Mouse (Mus musculus): Measurements from ENCODE around the gene Vill. TPM values are rescaled to one million over a fixed set of nuclear protein-coding genes. Genes with fewer than 3 reads are reported as not detected.
A peak's percentile ranks its signal among the peaks of the same experiment; 100 is the strongest.

Vill gene
- polyA plus RNA-seq, 1 experiment from 2014 or later: 36.7 TPM

- Histone ChIP-seq H3K9ac (peak overlapping the region; percentile 25; the same call in 1 of the 2 replicates), H3K4me1 (ENCODE audit: insufficient read depth) (peaks cover 10% of the 10 kb centered on the region; the same call in 1 of the 2 replicates)
- WGBS: under 1% methylated on average over 24 of the region's 24 CpGs
Measured at GRCm38 (mm10) chr9:119088148-119088801, 35.7 kb downstream of the Vill start.

DNA sequence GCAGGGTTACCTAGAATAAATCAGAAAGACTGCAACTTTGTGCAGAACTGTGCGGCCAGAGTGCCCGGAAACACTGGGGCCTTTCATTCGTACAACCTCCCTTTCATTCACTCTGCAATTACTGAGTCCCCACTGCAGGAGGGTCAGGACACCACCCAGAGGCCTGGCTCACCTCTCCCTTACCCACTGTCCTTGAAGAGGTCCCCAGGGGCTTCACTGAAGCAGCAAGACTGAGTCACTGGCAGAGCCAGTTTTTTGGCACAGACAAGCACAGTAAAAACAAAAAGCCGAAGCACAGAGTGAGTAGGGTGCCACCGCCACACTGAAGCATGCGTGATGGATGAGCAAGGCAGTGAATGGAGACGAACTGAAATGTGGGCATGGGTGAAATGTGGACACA lies 36.9 kb downstream of the Vill start:
- peaks cover 18% of the 10 kb centered on the region for H3K4me1 ChIP-seq (ENCODE audit: insufficient read depth)
- H3K9ac ChIP-seq: no peak overlapping the region

More at GRCm38 (mm10) chr9:119088148-119088801, 35.7 kb downstream of the Vill start:
- ATAC-seq (ENCODE audit: insufficient read depth) (peak; percentile 90), DNase-seq (peak; percentile 95)
- no peak for TF ChIP-seq CTCF (IDR thresholded peaks at IDR 0.05; ENCODE audit: low read depth)
- H3K9me3 ChIP-seq (ENCODE audit: low read depth, low read length): no peaks in the 10 kb centered on the region
- H3K27ac ChIP-seq (ENCODE audit: low read depth): peak overlapping the region; percentile 82
- H3K36me3 ChIP-seq (ENCODE audit: insufficient read depth): 0 out of 2 replicates have a peak, but pooled peaks cover 3% of the 10 kb centered on the region
- peak overlapping the region; percentile 69 for H3K4me2 ChIP-seq
- H3K27me3 ChIP-seq (ENCODE audit: insufficient read depth, low read length): peaks cover 16% of the 10 kb centered on the region; the same call in 1 of the 2 replicates
- peak overlapping the region; percentile 43 for H3K4me3 ChIP-seq (ENCODE audit: low read depth, low read length)

DNA sequence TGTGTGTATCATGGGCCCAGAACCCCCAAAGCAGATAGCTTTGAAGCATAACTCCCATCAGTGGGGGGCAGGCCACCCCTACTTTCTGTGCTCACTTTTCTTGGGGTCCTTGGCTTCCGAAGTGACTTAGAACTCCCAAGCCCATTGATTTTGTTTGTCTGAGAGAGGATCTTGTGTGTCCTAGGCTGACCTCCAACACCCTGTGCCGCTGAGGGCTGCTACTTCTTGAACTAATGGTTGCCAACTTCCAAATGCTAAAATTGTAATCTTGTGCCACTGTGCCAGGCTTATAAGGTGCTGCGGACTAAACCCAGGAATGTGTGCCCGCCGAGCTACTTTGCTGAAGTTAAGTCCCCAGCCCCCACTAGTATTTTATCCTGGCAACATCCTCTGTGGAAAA lies 37.9 kb downstream of the Vill start:
- 87% methylated on average over 5 of the region's 5 CpGs for whole genome bisulfite sequencing
- ATAC-seq (ENCODE audit: insufficient read depth) (no peak), DNase-seq (no peak)
- Histone ChIP-seq H3K4me2 (no peak overlapping the region), H3K9ac (no peak overlapping the region), H3K27ac (ENCODE audit: low read depth) (no peak overlapping the region), H3K9me3 (ENCODE audit: low read depth, low read length) (no peaks in the 10 kb centered on the region), H3K36me3 (ENCODE audit: insufficient read depth) (no peaks in the 10 kb centered on the region), H3K4me3 (ENCODE audit: low read depth, low read length) (no peak overlapping the region), H3K27me3 (ENCODE audit: insufficient read depth, low read length) (peaks cover 16% of the 10 kb centered on the region; the same call in 1 of the 2 replicates), H3K4me1 (ENCODE audit: insufficient read depth) (peaks cover 20% of the 10 kb centered on the region)
- TF ChIP-seq CTCF (IDR thresholded peaks at IDR 0.05; ENCODE audit: low read depth): no peak

More for the DNA sequence above, 36.9 kb downstream of the Vill start:
- peaks cover 16% of the 10 kb centered on the region; the same call in 1 of the 2 replicates for H3K27me3 ChIP-seq (ENCODE audit: insufficient read depth, low read length)
- ATAC-seq (ENCODE audit: insufficient read depth) (no peak), DNase-seq (no peak)
- TF ChIP-seq CTCF (IDR thresholded peaks at IDR 0.05; ENCODE audit: low read depth): no peak
- no peak overlapping the region for H3K4me3 ChIP-seq (ENCODE audit: low read depth, low read length)
- no peaks in the 10 kb centered on the region for H3K36me3 ChIP-seq (ENCODE audit: insufficient read depth)
- no peak overlapping the region for H3K4me2 ChIP-seq
- H3K9me3 ChIP-seq (ENCODE audit: low read depth, low read length): no peaks in the 10 kb centered on the region
- 67% methylated on average over 7 of the region's 7 CpGs for WGBS
- H3K27ac ChIP-seq (ENCODE audit: low read depth): no peak overlapping the region

GRCm38 (mm10) chr9:119091581-119092310 lies 39.2 kb downstream of the Vill start:
- peaks cover 16% of the 10 kb centered on the region; the same call in 1 of the 2 replicates for H3K27me3 ChIP-seq (ENCODE audit: insufficient read depth, low read length)
- H3K27ac ChIP-seq (ENCODE audit: low read depth): no peak overlapping the region
- TF ChIP-seq CTCF (IDR thresholded peaks at IDR 0.05; ENCODE audit: low read depth): no peak
- H3K36me3 ChIP-seq (ENCODE audit: insufficient read depth): no peaks in the 10 kb centered on the region
- no peak overlapping the region for H3K9ac ChIP-seq
- ATAC-seq (ENCODE audit: insufficient read depth) (no peak), DNase-seq (no peak)
- WGBS: 57% methylated on average over 12 of the region's 12 CpGs
- peaks cover 20% of the 10 kb centered on the region for H3K4me1 ChIP-seq (ENCODE audit: insufficient read depth)
- H3K9me3 ChIP-seq (ENCODE audit: low read depth, low read length): no peaks in the 10 kb centered on the region
- peak overlapping the region; percentile 93 for H3K4me2 ChIP-seq
- peak overlapping the region; percentile 56; the same call in 1 of the 2 replicates for H3K4me3 ChIP-seq (ENCODE audit: low read depth, low read length)

DNA sequence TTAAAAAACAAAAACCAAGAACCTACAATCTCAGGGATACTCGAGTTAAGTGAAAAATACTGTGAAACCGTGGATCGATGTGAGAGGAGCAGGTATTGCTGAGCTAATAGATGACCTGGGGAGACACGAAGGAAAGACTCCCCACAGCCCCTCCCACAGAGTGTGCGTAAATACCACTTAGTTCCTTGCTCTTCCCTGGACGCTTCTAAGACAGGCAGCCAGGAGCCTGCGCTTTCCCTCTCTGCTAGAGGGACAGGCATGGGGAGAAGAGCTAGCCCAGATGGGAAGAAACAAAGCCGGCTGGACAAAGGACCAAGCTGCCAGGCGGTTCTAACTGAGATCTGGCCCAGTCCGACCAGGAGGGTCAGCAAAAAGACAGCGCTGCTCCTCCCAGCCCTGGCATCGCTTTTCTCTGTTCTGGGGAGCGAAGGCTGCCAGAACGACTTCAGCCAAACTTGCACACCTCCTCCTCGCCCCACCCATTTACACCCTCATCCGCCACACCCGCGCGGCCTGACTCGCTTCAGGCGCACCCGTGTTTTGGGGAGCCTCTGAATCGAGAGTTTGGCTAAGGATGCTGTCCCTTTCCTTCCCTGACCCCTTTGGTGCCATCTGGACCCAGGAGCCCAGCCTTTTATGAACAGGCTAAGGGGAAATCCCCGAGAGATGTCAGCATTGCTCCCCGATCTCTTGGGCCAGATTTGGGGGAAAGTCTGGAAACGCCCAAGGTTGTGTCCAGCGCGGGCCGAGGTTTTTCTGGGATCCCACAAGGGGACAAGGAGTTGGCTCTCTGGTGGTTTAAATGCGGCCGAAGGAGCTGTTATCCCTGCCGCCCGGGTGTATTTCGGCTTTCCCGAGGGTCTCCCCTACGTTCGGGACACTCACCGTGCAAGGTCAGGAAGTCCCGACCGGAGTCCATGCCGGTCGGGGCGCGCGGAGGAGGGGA lies 40.2 kb downstream of the Vill start:
- Histone ChIP-seq H3K9ac (peak overlapping the region; percentile 66), H3K4me3 (ENCODE audit: low read depth, low read length) (peak overlapping the region; percentile 56), H3K27ac (ENCODE audit: low read depth) (no peak overlapping the region), H3K4me2 (peak overlapping the region; percentile 93), H3K27me3 (ENCODE audit: insufficient read depth, low read length) (peaks cover 16% of the 10 kb centered on the region; the same call in 1 of the 2 replicates), H3K9me3 (ENCODE audit: low read depth, low read length) (no peaks in the 10 kb centered on the region), H3K4me1 (ENCODE audit: insufficient read depth) (peaks cover 17% of the 10 kb centered on the region), H3K36me3 (ENCODE audit: insufficient read depth) (no peaks in the 10 kb centered on the region)
- ATAC-seq (ENCODE audit: insufficient read depth): no peak
- TF ChIP-seq CTCF (IDR thresholded peaks at IDR 0.05; ENCODE audit: low read depth): no peak
- 2% methylated on average over 45 of the region's 45 CpGs for WGBS
- DNase-seq: peak; percentile 41

DNA sequence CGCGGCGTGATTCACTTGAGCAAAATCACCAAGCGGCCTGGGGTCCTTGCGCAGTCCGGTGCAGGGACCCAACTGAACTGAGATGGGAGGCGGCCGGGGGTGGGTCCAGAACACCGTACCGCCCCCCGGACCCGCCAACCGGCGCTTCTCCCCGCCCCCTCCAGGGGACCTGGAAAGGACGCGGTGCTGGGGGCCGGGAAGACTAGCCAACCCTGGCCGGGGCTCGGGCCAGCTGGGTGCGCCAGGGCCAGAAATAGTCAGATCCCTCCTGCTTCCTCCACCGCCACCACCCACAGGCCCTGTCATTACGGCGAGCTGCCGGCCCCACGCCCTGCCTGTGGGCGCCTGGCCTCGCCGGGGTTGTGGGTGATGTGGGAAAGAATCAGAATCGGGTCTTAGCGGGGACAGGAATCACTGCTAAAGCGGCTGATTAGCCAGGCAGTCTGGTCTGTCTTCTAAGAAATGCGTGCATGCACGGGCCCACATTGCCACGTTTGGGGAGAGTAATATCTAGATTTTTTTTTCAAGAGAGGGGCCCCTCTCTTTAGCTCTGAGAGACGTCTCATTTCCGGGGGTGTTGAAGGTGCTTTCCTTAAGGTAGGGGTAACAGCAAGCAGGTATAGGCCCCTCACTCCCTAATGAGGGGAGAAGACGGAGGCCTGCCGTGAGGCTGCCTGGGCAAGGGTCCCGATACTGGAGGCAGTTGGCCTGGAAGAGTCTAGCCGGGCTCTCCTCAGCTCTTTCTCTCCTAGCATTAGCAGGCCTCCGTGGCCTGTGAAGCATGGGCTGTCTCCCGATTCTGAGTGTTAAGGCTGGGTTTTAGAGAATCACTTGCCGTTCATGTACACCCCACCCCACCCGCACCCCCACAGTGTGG lies 41.1 kb downstream of the Vill start, which contains the start of gene Plcd1:
Plcd1 (minus strand) TSS at position 84 of the 877 bp plus-strand sequence.
- TF ChIP-seq CTCF (IDR thresholded peaks at IDR 0.05; ENCODE audit: low read depth): no peak
- Histone ChIP-seq H3K4me1 (ENCODE audit: insufficient read depth) (peaks cover 14% of the 10 kb centered on the region), H3K27ac (ENCODE audit: low read depth) (peak within 1 kb of the TSS; percentile 60), H3K27me3 (ENCODE audit: insufficient read depth, low read length) (peaks cover 16% of the 10 kb centered on the region; the same call in 1 of the 2 replicates), H3K9ac (peak within 1 kb of the TSS; percentile 66), H3K9me3 (ENCODE audit: low read depth, low read length) (no peaks in the 10 kb centered on the region), H3K4me3 (ENCODE audit: low read depth, low read length) (peak within 1 kb of the TSS; percentile 56), H3K4me2 (peak within 1 kb of the TSS; percentile 93), H3K36me3 (ENCODE audit: insufficient read depth) (no peaks in the 10 kb centered on the region)
- ATAC-seq (ENCODE audit: insufficient read depth) (peak; percentile 86), DNase-seq (peak; percentile 88)
- WGBS: 10% methylated on average over 45 of the region's 45 CpGs

Measured in lung, embryonic 14.5 days (tissue).